Mouse (Mus musculus) lung, postnatal 0 days (tissue): ENCODE measurements around the gene Psmf1. TPM values are rescaled to one million over a fixed set of nuclear protein-coding genes. Genes with fewer than 3 reads are reported as not detected.

Experiments used
- ATAC-seq: fragments of 200-750 bp; cut with Nextera tagmentation; 2 replicates; pipeline ENCODE4 v1.8.0; 2017; ENCODE audit warnings: moderate library complexity
- DNase-seq: peaks from one replicate; pipeline ENCODE4 v3.0.0-alpha.2; 2016; ENCODE audit warnings: low spot score
- H3K27ac ChIP-seq: fragments of 300-500 bp; sonication (generic); 2 replicates; pipeline ENCODE4 v1.5.1; 2014; ENCODE audit warnings: antibody characterized with exemption, mild to moderate bottlenecking, low read length, mixed read lengths
- H3K27me3 ChIP-seq: fragments of 300-500 bp; sonication (generic); replicated peaks from 2 replicates; pipeline ENCODE4 v1.6.1; 2014; ENCODE audit warnings: low read length, mixed read lengths; ENCODE audit not compliant: insufficient read depth
- H3K36me3 ChIP-seq: fragments of 300-500 bp; sonication (generic); 2 replicates; pipeline ENCODE4 v1.6.1; 2014; ENCODE audit warnings: low read length, mixed read lengths; ENCODE audit not compliant: insufficient read depth
- H3K4me1 ChIP-seq: fragments of 300-500 bp; sonication (generic); 2 replicates; pipeline ENCODE4 v1.6.1; 2014; ENCODE audit warnings: antibody characterized with exemption, low read depth, low read length, mixed read lengths; ENCODE audit not compliant: insufficient read depth
- H3K4me2 ChIP-seq: fragments of 300-500 bp; sonication (generic); replicated peaks from 2 replicates; pipeline ENCODE4 v1.6.1; 2014; ENCODE audit warnings: low read depth, mild to moderate bottlenecking, low read length, moderate library complexity, mixed read lengths
- H3K4me3 ChIP-seq: fragments of 300-500 bp; sonication (generic); 2 replicates; pipeline ENCODE4 v1.5.1; 2014; ENCODE audit warnings: low read depth, low read length
- H3K9ac ChIP-seq: fragments of 300-500 bp; sonication (generic); replicated peaks from 2 replicates; pipeline ENCODE4 v1.6.1; 2014; ENCODE audit warnings: low read depth, mild to moderate bottlenecking
- H3K9me3 ChIP-seq: fragments of 300-500 bp; sonication (generic); 2 replicates; pipeline ENCODE4 v1.6.1; 2016; ENCODE audit warnings: low read length, mixed read lengths
- CTCF ChIP-seq: IDR thresholded peaks from 2 replicates; pipeline ENCODE4 v1.5.1; 2016; ENCODE audit warnings: antibody characterized with exemption, mild to moderate bottlenecking
- EP300 ChIP-seq: IDR thresholded peaks from 2 replicates; pipeline ENCODE4 v1.6.1; 2016; ENCODE audit warnings: antibody characterized with exemption, mild to moderate bottlenecking, control low read depth
- WGBS: fragments of 180-500 bp; shearing (Covaris S2); extraction: QIAGEN DNeasy Blood & Tissue Kit; methylation state at CpG from one replicate; pipeline ENCODE4 v1.1.7; 2014; 5-methylcytosine and 5-hydroxymethylcytosine counted together
- polyA plus RNA-seq: library from polyadenylated mRNA; unstranded; fragments of >200 nt; fragmentation: Nextera tagmentation; extraction: Ambion mirVana; gene quantifications from 2 replicates; pipeline ENCODE4 v1.2.1, GENCODE M21; 2015

The Psmf1 gene
- polyA plus RNA-seq, 1 experiment from 2014 or later = 38.5 TPM

GRCm38 (mm10) chr2:151739505-151739904 lies 4.5 kb downstream of the Psmf1 start:
- DNase-seq = no peak
- H3K4me2 ChIP-seq = no peak overlapping the region
- no peak overlapping the region for H3K9ac ChIP-seq
- ATAC-seq = no peak
- H3K9me3 ChIP-seq = no peaks in the 10 kb centered on the region
- no peak overlapping the region for H3K27ac ChIP-seq
- H3K36me3 ChIP-seq = no peaks in the 10 kb centered on the region
- TF ChIP-seq EP300 (no peak), CTCF (no peak)
- WGBS = 83% methylated on average over 7 of the region's 7 CpGs
- H3K4me3 ChIP-seq = no peak overlapping the region
- peaks cover 6% of the 10 kb centered on the region; the same call in 1 of the 2 replicates for H3K4me1 ChIP-seq
- H3K27me3 ChIP-seq = no peaks in the 10 kb centered on the region

GRCm38 (mm10) chr2:151739081-151739480 lies 4.9 kb downstream of the Psmf1 start:
- DNase-seq (no peak), ATAC-seq (no peak)
- Histone ChIP-seq H3K27me3 (no peaks in the 10 kb centered on the region), H3K4me3 (no peak overlapping the region), H3K36me3 (0 out of 2 replicates have a peak, but pooled peaks cover 4% of the 10 kb centered on the region), H3K4me2 (no peak overlapping the region), H3K9ac (no peak overlapping the region), H3K4me1 (peaks cover 6% of the 10 kb centered on the region; the same call in 1 of the 2 replicates), H3K9me3 (no peaks in the 10 kb centered on the region), H3K27ac (no peak overlapping the region)
- TF ChIP-seq CTCF (no peak), EP300 (no peak)
- WGBS = 84% methylated on average over 3 of the region's 3 CpGs

- WGBS = 80% methylated on average over 4 of the region's 4 CpGs
These were observed 5.5 kb downstream of the Psmf1 start for GRCm38 (mm10) chr2:151738460-151738859.

GRCm38 (mm10) chr2:151735422-151735821 lies 8.6 kb downstream of the Psmf1 start:
- no peak for ATAC-seq
- WGBS = 92% methylated on average over 6 of the region's 6 CpGs
- Histone ChIP-seq H3K36me3 (peaks cover 15% of the 10 kb centered on the region; the same call in 1 of the 2 replicates), H3K4me2 (no peak overlapping the region), H3K9ac (no peak overlapping the region), H3K27ac (no peak overlapping the region), H3K27me3 (no peaks in the 10 kb centered on the region), H3K4me3 (no peak overlapping the region), H3K4me1 (0 out of 2 replicates have a peak, but pooled peaks cover 4% of the 10 kb centered on the region), H3K9me3 (no peaks in the 10 kb centered on the region)
- DNase-seq = no peak
- TF ChIP-seq CTCF = no peak
- no peak for TF ChIP-seq EP300

More at GRCm38 (mm10) chr2:151738460-151738859, 5.5 kb downstream of the Psmf1 start:
- DNase-seq (no peak), ATAC-seq (no peak)
- Histone ChIP-seq H3K27me3 (no peaks in the 10 kb centered on the region), H3K4me3 (no peak overlapping the region), H3K9me3 (no peaks in the 10 kb centered on the region), H3K36me3 (peaks cover 10% of the 10 kb centered on the region; the same call in 1 of the 2 replicates), H3K9ac (no peak overlapping the region), H3K4me2 (no peak overlapping the region), H3K4me1 (peaks cover 6% of the 10 kb centered on the region; the same call in 1 of the 2 replicates), H3K27ac (no peak overlapping the region)
- TF ChIP-seq CTCF = no peak
- TF ChIP-seq EP300 = no peak

GRCm38 (mm10) chr2:151733151-151733865 lies 10.7 kb downstream of the Psmf1 start:
- ATAC-seq (no peak), DNase-seq (no peak)
- Histone ChIP-seq H3K27ac (no peak overlapping the region), H3K36me3 (peaks cover 15% of the 10 kb centered on the region; the same call in 1 of the 2 replicates), H3K9me3 (no peaks in the 10 kb centered on the region), H3K4me1 (no peaks in the 10 kb centered on the region), H3K27me3 (no peaks in the 10 kb centered on the region), H3K4me3 (no peak overlapping the region), H3K4me2 (no peak overlapping the region), H3K9ac (no peak overlapping the region)
- no peak for TF ChIP-seq CTCF
- TF ChIP-seq EP300 = no peak
- WGBS = 87% methylated on average over 8 of the region's 8 CpGs

- peaks cover 22% of the 10 kb centered on the region for H3K36me3 ChIP-seq
- H3K4me2 ChIP-seq = no peak overlapping the region
- H3K27me3 ChIP-seq = no peaks in the 10 kb centered on the region
- 86% methylated on average over 2 of the region's 2 CpGs for WGBS
- H3K4me3 ChIP-seq = no peak overlapping the region
- no peak for ATAC-seq
- no peaks in the 10 kb centered on the region for H3K9me3 ChIP-seq
- no peak overlapping the region for H3K27ac ChIP-seq
- no peak overlapping the region for H3K9ac ChIP-seq
- no peak for DNase-seq
- TF ChIP-seq CTCF (no peak), EP300 (no peak)
- no peaks in the 10 kb centered on the region for H3K4me1 ChIP-seq
These were observed 19.9 kb downstream of the Psmf1 start for GRCm38 (mm10) chr2:151724094-151724493.
